Mouse (Mus musculus) spleen, postnatal 10 days (tissue): ENCODE data around the gene Magea6.
"Not testable (repeated sequence)": the region's sequence is repeated elsewhere in the genome, so short reads cannot be mapped to it uniquely, and the experiment has no call there.

Experiments used
- DNase-seq, 2 experiments: peaks; one replicate each; pipeline ENCODE4 v3.0.0; 2021 to 2022; ENCODE audit warnings: low spot score in 2 of 2

The Magea6 gene

DNA sequence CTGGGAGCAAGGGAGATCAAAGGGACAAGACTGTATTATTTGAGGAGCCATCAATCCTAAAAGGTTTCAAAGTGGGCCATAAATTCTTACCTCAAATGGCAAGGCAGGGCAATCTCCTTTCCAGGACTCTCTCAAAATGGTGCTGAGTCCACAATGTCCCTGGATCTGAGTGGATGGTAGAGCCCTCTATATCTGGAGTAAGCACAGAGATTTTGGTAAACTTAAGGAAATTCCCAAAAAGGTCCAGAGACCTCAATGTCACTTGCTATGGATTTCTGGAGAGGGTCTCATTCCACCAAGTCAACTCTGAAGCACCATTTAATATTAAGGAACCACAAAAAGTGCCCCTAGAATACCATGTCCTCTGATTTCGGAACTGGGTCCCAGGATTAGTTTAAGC, at the start of gene Magea6:
Magea6 (minus strand) TSS at position 101 of the 400 bp plus-strand sequence.
- DNase-seq = not testable (repeated sequence)

DNA sequence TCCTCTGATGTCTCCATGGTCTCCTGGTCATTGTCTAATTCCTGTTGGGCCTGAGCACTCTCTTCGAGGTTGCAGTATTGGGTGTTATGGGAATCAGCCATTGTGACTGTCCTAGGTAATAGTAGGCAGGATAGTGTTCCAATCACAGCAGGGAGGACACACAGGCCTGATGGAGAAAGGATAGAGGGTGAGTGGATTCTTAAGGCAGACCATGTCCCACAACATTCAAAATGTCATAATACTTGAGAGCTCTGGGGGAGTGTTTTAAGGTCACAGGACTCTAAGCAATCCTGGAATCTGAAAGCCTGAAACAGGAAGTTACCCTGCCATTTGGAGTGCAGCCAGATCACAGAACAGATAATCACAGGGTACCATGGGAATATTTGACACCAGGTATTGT, 13.6 kb upstream of the Magea6 start, which contains the start of gene Magea3:
Magea3 (minus strand) TSS at position 101 of the 400 bp plus-strand sequence.
- DNase-seq = not testable (repeated sequence)

DNA sequence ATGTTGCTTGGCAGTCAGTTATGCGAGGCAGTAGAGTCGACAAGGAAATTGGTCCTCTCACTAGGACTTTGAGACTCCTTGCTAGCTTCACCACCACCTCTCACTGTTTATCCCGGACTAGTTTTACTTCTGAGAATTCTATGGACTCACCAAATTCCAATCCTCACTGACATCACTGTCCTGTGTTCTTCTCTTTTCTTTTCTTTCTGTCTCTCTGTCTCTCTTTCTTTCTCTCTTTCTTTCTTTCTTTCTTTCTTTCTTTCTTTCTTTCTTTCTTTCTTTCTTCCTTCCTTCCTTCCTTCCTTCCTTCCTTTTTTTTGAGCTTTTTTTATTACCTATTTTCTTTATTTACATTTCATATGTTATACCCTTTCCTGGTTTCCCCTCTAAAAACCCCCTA, 45.6 kb downstream of the Magea6 start, which contains the start of gene Cldn34b1:
Cldn34b1 (minus strand) TSS at position 101 of the 400 bp plus-strand sequence.
- DNase-seq = not testable (repeated sequence)
